Mouse (Mus musculus): Measurements from ENCODE around the gene AY358078.
"Not testable (repeated sequence)": the region's sequence is repeated elsewhere in the genome, so short reads cannot be mapped to it uniquely, and the experiment has no call there.

Gene AY358078

GRCm38 (mm10) chr14:51799746-51800145 is at the start of gene AY358078:
AY358078 (plus strand) TSS chr14:51800046.
- DNase-seq (ENCODE audit: low read depth, low spot score) = no peak

GRCm38 (mm10) chr14:51755944-51756343 is 43.9 kb upstream of the AY358078 start:
- no peak for DNase-seq (ENCODE audit: low read depth, low spot score)

- not testable (repeated sequence) for DNase-seq (ENCODE audit: low read depth, low spot score)
Measured at GRCm38 (mm10) chr14:51771378-51771777, 28.5 kb upstream of the AY358078 start.

GRCm38 (mm10) chr14:51773490-51773889 is 26.4 kb upstream of the AY358078 start, which contains the start of gene Ang4:
Ang4 (minus strand) TSS chr14:51773590.
- DNase-seq (ENCODE audit: low read depth, low spot score) = no peak

GRCm38 (mm10) chr14:51777791-51778190 is 22.1 kb upstream of the AY358078 start:
- DNase-seq (ENCODE audit: low read depth, low spot score) = no peak

- no peak for DNase-seq (ENCODE audit: low read depth, low spot score)
Measured at GRCm38 (mm10) chr14:51778865-51779481, 20.9 kb upstream of the AY358078 start.

- no peak for DNase-seq (ENCODE audit: low read depth, low spot score)
Measured at GRCm38 (mm10) chr14:51786335-51786734, 13.5 kb upstream of the AY358078 start.

GRCm38 (mm10) chr14:51787061-51787460 is 12.8 kb upstream of the AY358078 start:
- DNase-seq (ENCODE audit: low read depth, low spot score) = no peak

GRCm38 (mm10) chr14:51789196-51789595 is 10.7 kb upstream of the AY358078 start:
- DNase-seq (ENCODE audit: low read depth, low spot score) = no peak

- DNase-seq (ENCODE audit: low read depth, low spot score) = no peak
Measured at GRCm38 (mm10) chr14:51794106-51794505, 5.7 kb upstream of the AY358078 start.

- no peak for DNase-seq (ENCODE audit: low read depth, low spot score)
Measured at GRCm38 (mm10) chr14:51826625-51827024, 26.8 kb downstream of the AY358078 start.

- DNase-seq (ENCODE audit: low read depth, low spot score) = not testable (repeated sequence)
Measured at GRCm38 (mm10) chr14:51827842-51828241, 28.0 kb downstream of the AY358078 start.

- DNase-seq (ENCODE audit: low read depth, low spot score) = no peak
Measured at GRCm38 (mm10) chr14:51829188-51829587, 29.3 kb downstream of the AY358078 start.

- not testable (repeated sequence) for DNase-seq (ENCODE audit: low read depth, low spot score)
Measured at GRCm38 (mm10) chr14:51838480-51838879, 38.6 kb downstream of the AY358078 start.

GRCm38 (mm10) chr14:51842250-51842649 is 42.4 kb downstream of the AY358078 start:
- no peak for DNase-seq (ENCODE audit: low read depth, low spot score)

GRCm38 (mm10) chr14:51842781-51843180 is 42.9 kb downstream of the AY358078 start:
- no peak for DNase-seq (ENCODE audit: low read depth, low spot score)

GRCm38 (mm10) chr14:51843882-51844281 is 44.0 kb downstream of the AY358078 start:
- DNase-seq (ENCODE audit: low read depth, low spot score) = no peak

GRCm38 (mm10) chr14:51846566-51846965 is 46.7 kb downstream of the AY358078 start:
- no peak for DNase-seq (ENCODE audit: low read depth, low spot score)

- not testable (repeated sequence) for DNase-seq (ENCODE audit: low read depth, low spot score)
Measured at GRCm38 (mm10) chr14:51851006-51851405, 51.2 kb downstream of the AY358078 start.

- no peak for DNase-seq (ENCODE audit: low read depth, low spot score)
Measured at GRCm38 (mm10) chr14:51853399-51853798, 53.6 kb downstream of the AY358078 start, which contains the start of gene Ear6. Ear6 (plus strand) TSS chr14:51853699.

- not testable (repeated sequence) for DNase-seq (ENCODE audit: low read depth, low spot score)
Measured at GRCm38 (mm10) chr14:51855280-51855679, 55.4 kb downstream of the AY358078 start.

GRCm38 (mm10) chr14:51863603-51864002 is 63.8 kb downstream of the AY358078 start:
- DNase-seq (ENCODE audit: low read depth, low spot score) = not testable (repeated sequence)

- DNase-seq (ENCODE audit: low read depth, low spot score) = no peak
Measured at GRCm38 (mm10) chr14:51870756-51871155, 70.9 kb downstream of the AY358078 start.

- DNase-seq (ENCODE audit: low read depth, low spot score) = no peak
Measured at GRCm38 (mm10) chr14:51871741-51872140, 71.9 kb downstream of the AY358078 start.
